Mouse (Mus musculus) hindbrain, embryonic 11.5 days (tissue): ENCODE data around the gene Olfr1051. TPM values are rescaled to one million over a fixed set of nuclear protein-coding genes. Genes with fewer than 3 reads are reported as not detected.
"Not testable (repeated sequence)": the region's sequence is repeated elsewhere in the genome, so short reads cannot be mapped to it uniquely, and the experiment has no call there.

ENCODE experiments used
- ATAC-seq: fragments of 200-750 bp; cut with Nextera tagmentation; 2 replicates; pipeline ENCODE4 v1.8.0; 2017; ENCODE audit warnings: mild to moderate bottlenecking, moderate TSS enrichment, moderate library complexity; ENCODE audit not compliant: low FRiP score
- DNase-seq: peaks from one replicate; pipeline ENCODE4 v3.0.0-alpha.2; 2015; ENCODE audit warnings: low spot score
- H3K27ac ChIP-seq: fragments of 300-500 bp; sonication (generic); 2 replicates; pipeline ENCODE4 v1.5.1; 2014; ENCODE audit warnings: mild to moderate bottlenecking, low read depth, low read length
- H3K27me3 ChIP-seq: fragments of 300-500 bp; sonication (generic); 2 replicates; pipeline ENCODE4 v1.6.1; 2014; ENCODE audit warnings: mild to moderate bottlenecking, low read length, moderate library complexity, mixed read lengths; ENCODE audit not compliant: control insufficient read depth, insufficient read depth
- H3K36me3 ChIP-seq: fragments of 300-500 bp; sonication (generic); 2 replicates; pipeline ENCODE4 v1.6.1; 2014; ENCODE audit warnings: mild to moderate bottlenecking, low read length, moderate library complexity, mixed read lengths; ENCODE audit not compliant: control insufficient read depth, insufficient read depth
- H3K4me1 ChIP-seq: fragments of 300-500 bp; sonication (generic); replicated peaks from 2 replicates; pipeline ENCODE4 v1.6.1; 2014; ENCODE audit warnings: low read length, mixed read lengths; ENCODE audit not compliant: control insufficient read depth, insufficient read depth
- H3K4me2 ChIP-seq: fragments of 300-500 bp; sonication (generic); replicated peaks from 2 replicates; pipeline ENCODE4 v1.6.1; 2014; ENCODE audit warnings: mild to moderate bottlenecking, low read depth, low read length
- H3K4me3 ChIP-seq: fragments of 300-500 bp; sonication (generic); 2 replicates; pipeline ENCODE4 v1.5.1; 2014; ENCODE audit warnings: low read depth, low read length
- H3K9ac ChIP-seq: fragments of 300-500 bp; sonication (generic); 2 replicates; pipeline ENCODE4 v1.6.1; 2014; ENCODE audit warnings: low read depth, low read length
- H3K9me3 ChIP-seq: fragments of 300-500 bp; sonication (generic); 2 replicates; pipeline ENCODE4 v1.6.1; 2016; ENCODE audit warnings: low read length; ENCODE audit not compliant: control insufficient read depth
- WGBS: fragments of 180-500 bp; shearing (Covaris S2); extraction: QIAGEN DNeasy Blood & Tissue Kit; methylation state at CpG from one replicate; pipeline ENCODE4 v1.1.7; 2014; 5-methylcytosine and 5-hydroxymethylcytosine counted together
- polyA plus RNA-seq: library from polyadenylated mRNA; unstranded; fragments of >200 nt; fragmentation: Nextera tagmentation; extraction: Ambion mirVana; gene quantifications from 2 replicates; pipeline ENCODE4 v1.2.1, GENCODE M21; 2014

The Olfr1051 gene
- not detected in 2 replicates for polyA plus RNA-seq

DNA sequence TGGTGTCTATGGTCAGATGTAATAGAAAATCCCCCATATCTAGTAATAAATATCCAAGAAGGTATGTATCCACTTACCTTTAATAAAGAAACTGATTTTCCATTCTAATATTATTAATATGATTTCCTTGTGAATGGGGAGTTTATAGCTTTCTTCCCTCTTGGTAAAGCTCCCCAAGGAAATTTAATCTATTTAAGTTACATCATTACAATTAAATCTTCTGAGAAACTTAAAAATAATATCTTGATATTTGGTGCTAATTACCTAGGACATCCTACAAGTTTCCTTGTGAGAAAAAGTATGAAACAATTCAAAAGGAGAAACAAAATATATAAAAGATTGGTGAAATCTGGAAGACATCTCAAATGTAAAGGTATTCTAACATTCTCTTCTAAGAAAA is at the start of gene Olfr1051:
TSS of gene Olfr1051 (minus strand) at position 101 of the 400 bp plus-strand sequence.
- H3K36me3 ChIP-seq, H3K4me1 ChIP-seq, H3K9ac ChIP-seq, H3K4me2 ChIP-seq, DNase-seq, H3K27ac ChIP-seq, H3K27me3 ChIP-seq, ATAC-seq, H3K4me3 ChIP-seq, H3K9me3 ChIP-seq: not testable (repeated sequence)

GRCm38 (mm10) chr2:86315184-86315583 is 36.3 kb upstream of the Olfr1051 start, which contains the start of gene Olfr1053:
Gene Olfr1053 (minus strand): TSS chr2:86315284.
- H3K27ac ChIP-seq, result no peak within 1 kb of the TSS
- H3K9me3 ChIP-seq, result no peaks in the 10 kb centered on the region
- DNase-seq (no peak), ATAC-seq (no peak)
- no peaks in the 10 kb centered on the region for H3K36me3 ChIP-seq
- H3K9ac ChIP-seq, result no peak within 1 kb of the TSS
- H3K4me3 ChIP-seq, result no peak within 1 kb of the TSS
- WGBS, result 65% methylated on average over 3 of the region's 3 CpGs
- H3K4me1 ChIP-seq, result no peaks in the 10 kb centered on the region
- H3K4me2 ChIP-seq, result no peak within 1 kb of the TSS
- no peaks in the 10 kb centered on the region for H3K27me3 ChIP-seq

DNA sequence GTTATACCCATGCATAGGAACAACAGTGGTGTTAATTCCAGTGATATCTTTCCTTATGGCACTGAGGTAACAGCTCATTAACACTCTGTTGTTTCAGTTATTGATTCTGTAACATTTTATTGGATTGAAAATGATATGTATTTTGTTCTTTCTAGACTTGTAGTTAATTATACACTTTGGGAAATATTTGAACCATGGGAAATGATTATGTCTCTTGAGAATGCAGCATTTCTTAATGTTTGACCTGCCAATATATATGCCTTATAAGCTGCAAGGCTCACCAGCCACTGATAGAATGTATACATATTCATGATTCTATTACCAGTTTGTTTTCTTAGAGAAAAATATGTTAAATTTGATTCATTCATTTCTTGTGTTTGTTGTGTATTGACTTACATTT is 13.3 kb upstream of the Olfr1051 start, which contains the start of gene Olfr1052:
TSS of gene Olfr1052 (plus strand) at position 301 of the 400 bp plus-strand sequence.
- Histone ChIP-seq H3K36me3 (no peaks in the 10 kb centered on the region), H3K27ac (no peak within 1 kb of the TSS), H3K4me3 (no peak within 1 kb of the TSS), H3K9me3 (no peaks in the 10 kb centered on the region), H3K4me1 (no peaks in the 10 kb centered on the region), H3K27me3 (no peaks in the 10 kb centered on the region), H3K4me2 (no peak within 1 kb of the TSS), H3K9ac (no peak within 1 kb of the TSS)
- DNase-seq (no peak), ATAC-seq (no peak)

- not testable (repeated sequence) for H3K4me1 ChIP-seq, ATAC-seq, H3K27ac ChIP-seq, DNase-seq, H3K9ac ChIP-seq, H3K4me2 ChIP-seq, H3K9me3 ChIP-seq, H3K4me3 ChIP-seq, H3K27me3 ChIP-seq, H3K36me3 ChIP-seq
Measured at GRCm38 (mm10) chr2:86258228-86258627, 20.7 kb downstream of the Olfr1051 start, which contains the start of gene Olfr1049. Gene Olfr1049 (minus strand): TSS chr2:86258328.

- no peaks in the 10 kb centered on the region for H3K36me3 ChIP-seq
- no peaks in the 10 kb centered on the region for H3K9me3 ChIP-seq
- no peak for ATAC-seq
- H3K27ac ChIP-seq, result no peak within 1 kb of the TSS
- no peaks in the 10 kb centered on the region for H3K27me3 ChIP-seq
- no peak for DNase-seq
- H3K9ac ChIP-seq, result no peak within 1 kb of the TSS
- no peak within 1 kb of the TSS for H3K4me3 ChIP-seq
- no peaks in the 10 kb centered on the region for H3K4me1 ChIP-seq
- no peak within 1 kb of the TSS for H3K4me2 ChIP-seq
Measured at GRCm38 (mm10) chr2:86240189-86240588, 38.7 kb downstream of the Olfr1051 start, which contains the start of gene Olfr1048. Gene Olfr1048 (minus strand): TSS chr2:86240289.

GRCm38 (mm10) chr2:86231301-86231700 is 47.6 kb downstream of the Olfr1051 start, which contains the start of gene Olfr1047:
Gene Olfr1047 (minus strand): TSS chr2:86231401.
- H3K27ac ChIP-seq, result no peak within 1 kb of the TSS
- H3K9ac ChIP-seq, result no peak within 1 kb of the TSS
- WGBS, result 88% methylated on average over 1 of the region's 1 CpGs
- ATAC-seq, result no peak
- H3K36me3 ChIP-seq, result no peaks in the 10 kb centered on the region
- no peak within 1 kb of the TSS for H3K4me2 ChIP-seq
- H3K27me3 ChIP-seq, result no peaks in the 10 kb centered on the region
- no peak within 1 kb of the TSS for H3K4me3 ChIP-seq
- no peaks in the 10 kb centered on the region for H3K4me1 ChIP-seq
- DNase-seq, result no peak
- H3K9me3 ChIP-seq, result no peaks in the 10 kb centered on the region

Other genes starting within 250 kb of the Olfr1051 start
- gene Olfr1034, start 233.2 kb downstream of the Olfr1051 start, polyA plus RNA-seq, result not detected in 2 replicates
- gene Olfr1036, start 205.1 kb downstream of the Olfr1051 start, polyA plus RNA-seq, result not detected in 2 replicates
- gene Olfr1037, start 191.7 kb downstream of the Olfr1051 start, polyA plus RNA-seq, result not detected in 2 replicates
- not detected in 2 replicates for gene Olfr1039, start 143.2 kb downstream of the Olfr1051 start, polyA plus RNA-seq
- gene Olfr1040, start 132.4 kb downstream of the Olfr1051 start, polyA plus RNA-seq, result not detected in 2 replicates
- gene Olfr1042, start 117.2 kb downstream of the Olfr1051 start, polyA plus RNA-seq, result not detected in 2 replicates
- not detected in 2 replicates for gene Olfr1043, start 111.6 kb downstream of the Olfr1051 start, polyA plus RNA-seq
- gene Olfr1044, start 101.3 kb downstream of the Olfr1051 start, polyA plus RNA-seq, result not detected in 2 replicates
- gene Olfr52, start 93.4 kb downstream of the Olfr1051 start, polyA plus RNA-seq, result not detected in 2 replicates
- not detected in 2 replicates for gene Olfr1045, start 76.1 kb downstream of the Olfr1051 start, polyA plus RNA-seq
- not detected in 2 replicates for gene Olfr1046, start 59.8 kb downstream of the Olfr1051 start, polyA plus RNA-seq
- not detected in 2 replicates for gene Olfr1047, start 47.7 kb downstream of the Olfr1051 start, polyA plus RNA-seq
- gene Olfr1048, start 38.8 kb downstream of the Olfr1051 start, polyA plus RNA-seq, result not detected in 2 replicates
- not detected in 2 replicates for gene Olfr1049, start 20.8 kb downstream of the Olfr1051 start, polyA plus RNA-seq
- not detected in 2 replicates for gene Olfr1052, start 13.4 kb upstream of the Olfr1051 start, polyA plus RNA-seq
- not detected in 2 replicates for gene Olfr1053, start 36.2 kb upstream of the Olfr1051 start, polyA plus RNA-seq
- gene Olfr1054, start 56.3 kb upstream of the Olfr1051 start, polyA plus RNA-seq, result not detected in 2 replicates
- not detected in 2 replicates for gene Olfr1055, start 71.2 kb upstream of the Olfr1051 start, polyA plus RNA-seq
- not detected in 2 replicates for gene Olfr1056, start 83.4 kb upstream of the Olfr1051 start, polyA plus RNA-seq
- not detected in 2 replicates for gene Olfr1057, start 99.3 kb upstream of the Olfr1051 start, polyA plus RNA-seq
- not detected in 2 replicates for gene Olfr1058, start 109.5 kb upstream of the Olfr1051 start, polyA plus RNA-seq
- gene Olfr1061, start 135.0 kb upstream of the Olfr1051 start, polyA plus RNA-seq, result not detected in 2 replicates
- gene Olfr1062, start 147.7 kb upstream of the Olfr1051 start, polyA plus RNA-seq, result not detected in 2 replicates
- gene Olfr1065, start 171.5 kb upstream of the Olfr1051 start, polyA plus RNA-seq, result not detected in 2 replicates
- gene Olfr1066, start 177.2 kb upstream of the Olfr1051 start, polyA plus RNA-seq, result not detected in 2 replicates
- not detected in 2 replicates for gene Olfr228, start 208.3 kb upstream of the Olfr1051 start, polyA plus RNA-seq
- gene Olfr1076, start 229.4 kb upstream of the Olfr1051 start, polyA plus RNA-seq, result not detected in 2 replicates